Mouse (Mus musculus) neural tube, embryonic 13.5 days (tissue): Measurements from ENCODE around the gene Tmem63b. TPM values are rescaled to one million over a fixed set of nuclear protein-coding genes. Genes with fewer than 3 reads are reported as not detected.
"Not testable (repeated sequence)": the region's sequence is repeated elsewhere in the genome, so short reads cannot be mapped to it uniquely, and the experiment has no call there.

Experiments
- ATAC-seq: fragments of 200-750 bp; cut with Nextera tagmentation; 2 replicates; pipeline ENCODE4 v1.8.0; 2017; ENCODE audit warnings: low read depth, mild to moderate bottlenecking, moderate TSS enrichment, moderate library complexity
- H3K27ac ChIP-seq: fragments of 300-500 bp; sonication (generic); replicated peaks from 2 replicates; pipeline ENCODE4 v1.5.1; 2015; ENCODE audit warnings: moderate library complexity, mild to moderate bottlenecking, inconsistent platforms
- H3K27me3 ChIP-seq: fragments of 300-500 bp; sonication (generic); 2 replicates; pipeline ENCODE4 v1.6.1; 2015; ENCODE audit warnings: mild to moderate bottlenecking, inconsistent platforms
- H3K36me3 ChIP-seq: fragments of 300-500 bp; sonication (generic); 2 replicates; pipeline ENCODE4 v1.6.1; 2015; ENCODE audit warnings: mild to moderate bottlenecking, inconsistent platforms
- H3K4me1 ChIP-seq: fragments of 300-500 bp; sonication (generic); replicated peaks from 2 replicates; pipeline ENCODE4 v1.6.1; 2015; ENCODE audit warnings: inconsistent platforms
- H3K4me2 ChIP-seq: fragments of 300-500 bp; sonication (generic); 2 replicates; pipeline ENCODE4 v1.6.1; 2015; ENCODE audit warnings: inconsistent platforms, mild to moderate bottlenecking, moderate library complexity
- H3K4me3 ChIP-seq: fragments of 300-500 bp; sonication (generic); 2 replicates; pipeline ENCODE4 v1.5.1; 2015; ENCODE audit warnings: mild to moderate bottlenecking, inconsistent platforms
- H3K9ac ChIP-seq: fragments of 300-500 bp; sonication (generic); 2 replicates; pipeline ENCODE4 v1.6.1; 2015; ENCODE audit warnings: moderate library complexity, mild to moderate bottlenecking, inconsistent platforms
- H3K9me3 ChIP-seq: fragments of 300-500 bp; sonication (generic); 2 replicates; pipeline ENCODE4 v1.6.1; 2016; ENCODE audit warnings: inconsistent platforms
- WGBS: fragments of 180-500 bp; shearing (Covaris S2); methylation state at CpG from one replicate; pipeline ENCODE4 v1.1.7; 2015; 5-methylcytosine and 5-hydroxymethylcytosine counted together
- polyA plus RNA-seq: library from polyadenylated mRNA; unstranded; fragments of >200 nt; fragmentation: Nextera tagmentation; extraction: Ambion mirVana; gene quantifications from 2 replicates; pipeline ENCODE4 v1.2.1, GENCODE M21; 2015

Tmem63b gene
- polyA plus RNA-seq, 1 experiment from 2014 or later, result 127 TPM

DNA sequence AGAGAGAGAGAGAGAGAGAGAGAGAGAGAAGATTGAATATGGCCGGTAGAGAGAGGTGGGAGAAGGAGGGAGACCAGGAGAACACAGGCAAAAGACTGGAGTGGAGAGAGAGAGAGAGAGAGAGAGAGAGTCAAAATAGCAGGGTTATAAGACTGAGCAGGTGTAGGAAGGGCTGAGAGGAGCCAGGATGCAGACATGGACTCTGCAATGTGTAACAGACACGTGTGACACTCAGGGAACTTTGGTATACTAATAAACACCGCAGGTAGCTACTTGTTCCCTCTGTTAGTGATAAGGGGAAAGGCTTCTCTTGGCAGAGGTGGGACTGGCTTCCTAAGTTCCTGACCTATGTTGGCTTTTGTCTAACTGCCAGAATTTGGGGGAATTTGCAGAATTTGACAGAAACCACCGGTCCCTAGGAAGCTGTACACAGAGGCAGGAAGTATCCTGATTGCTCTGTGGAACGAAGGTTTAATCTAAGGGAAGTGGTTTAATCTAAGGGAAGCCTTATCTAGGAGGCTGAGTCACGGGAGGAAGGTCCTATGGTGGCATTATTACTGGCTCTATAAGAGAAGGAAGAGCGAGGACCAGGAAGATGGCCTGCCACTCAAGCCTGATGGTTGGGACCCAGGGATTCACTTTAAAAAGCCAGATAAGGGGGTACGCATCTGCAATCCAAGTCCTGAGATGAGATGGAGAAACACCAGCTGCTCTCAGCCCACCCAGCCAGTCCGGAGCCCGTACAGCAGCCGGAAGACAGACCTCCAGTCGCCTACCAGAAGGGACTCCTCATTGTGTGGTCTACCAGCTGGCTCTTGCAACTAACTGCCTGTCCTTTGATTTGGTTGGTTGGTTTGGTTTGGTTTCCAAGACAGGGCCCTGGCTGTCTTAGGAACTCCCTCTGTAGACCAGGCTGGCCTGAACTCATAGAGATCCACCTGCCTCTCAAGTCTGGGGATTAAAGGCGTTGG is 57.5 kb downstream of the Tmem63b start:
- H3K4me1 ChIP-seq, result peaks cover 13% of the 10 kb centered on the region
- no peaks in the 10 kb centered on the region for H3K27me3 ChIP-seq
- WGBS, result 71% methylated on average over 13 of the region's 13 CpGs
- peak overlapping the region; percentile 69 for H3K4me2 ChIP-seq
- H3K9ac ChIP-seq, result peak overlapping the region; percentile 74; the same call in 1 of the 2 replicates
- no peaks in the 10 kb centered on the region for H3K36me3 ChIP-seq
- H3K9me3 ChIP-seq, result no peaks in the 10 kb centered on the region
- peak overlapping the region; percentile 44 for H3K4me3 ChIP-seq
- H3K27ac ChIP-seq, result peak overlapping the region; percentile 79
- ATAC-seq, result no peak

DNA sequence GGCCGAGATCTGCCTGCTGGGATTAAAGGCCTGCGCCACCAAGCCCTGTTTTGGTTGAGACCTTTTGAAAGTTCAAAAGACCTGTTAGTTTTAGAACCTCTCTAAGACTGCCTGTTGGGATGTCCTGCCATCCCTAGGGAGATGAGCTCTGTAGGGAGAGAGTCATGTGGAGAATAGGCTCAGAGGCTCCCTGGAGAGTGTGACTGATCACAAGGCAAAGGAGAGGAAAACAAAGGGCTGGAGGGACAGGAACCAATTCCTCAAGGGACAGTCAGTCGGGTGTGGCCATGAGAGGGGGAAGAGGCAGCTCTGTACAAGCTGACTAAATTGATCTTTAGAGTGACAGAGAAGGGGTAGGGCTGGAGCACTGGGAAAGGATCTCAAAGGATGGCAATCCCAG is 58.5 kb downstream of the Tmem63b start:
- WGBS, result 24% methylated on average over 3 of the region's 3 CpGs
- no peaks in the 10 kb centered on the region for H3K9me3 ChIP-seq
- H3K9ac ChIP-seq, result no peak overlapping the region
- H3K27me3 ChIP-seq, result no peaks in the 10 kb centered on the region
- H3K27ac ChIP-seq, result no peak overlapping the region
- no peak for ATAC-seq
- H3K4me3 ChIP-seq, result no peak overlapping the region
- H3K36me3 ChIP-seq, result no peaks in the 10 kb centered on the region
- peaks cover 13% of the 10 kb centered on the region for H3K4me1 ChIP-seq
- no peak overlapping the region for H3K4me2 ChIP-seq

DNA sequence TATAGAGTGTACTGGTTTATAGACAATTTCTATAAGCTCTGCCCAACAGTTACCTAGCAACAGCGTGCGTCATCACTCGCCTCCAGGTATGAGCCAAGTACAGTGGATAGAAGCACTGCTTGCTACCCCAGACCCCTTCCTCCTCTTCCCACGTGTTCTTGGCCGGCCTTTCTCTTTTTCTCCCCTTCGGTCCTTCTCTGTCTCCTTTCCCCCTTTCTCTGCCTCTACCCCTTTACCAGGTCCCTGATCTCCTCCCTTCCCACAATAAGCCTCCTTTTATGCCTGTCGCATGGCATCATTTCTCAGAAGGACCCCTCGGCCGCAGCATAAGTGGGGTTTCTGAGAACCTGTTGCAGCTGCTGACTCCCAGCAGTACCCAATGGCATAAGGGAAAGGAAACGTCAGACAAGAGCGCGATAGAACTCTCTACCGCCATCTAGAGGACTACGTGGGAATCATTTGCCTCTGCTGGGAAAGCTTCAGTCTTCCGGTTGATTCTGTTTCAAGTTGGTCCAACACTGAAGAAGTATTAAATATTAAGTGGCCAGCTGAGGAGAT is 60.0 kb downstream of the Tmem63b start:
- no peaks in the 10 kb centered on the region for H3K36me3 ChIP-seq
- ATAC-seq, result no peak
- H3K4me3 ChIP-seq, result no peak overlapping the region
- peaks cover 13% of the 10 kb centered on the region for H3K4me1 ChIP-seq
- H3K27ac ChIP-seq, result no peak overlapping the region
- no peak overlapping the region for H3K9ac ChIP-seq
- 28% methylated on average over 15 of the region's 15 CpGs for WGBS
- no peaks in the 10 kb centered on the region for H3K9me3 ChIP-seq
- H3K27me3 ChIP-seq, result no peaks in the 10 kb centered on the region
- 0 out of 2 replicates have a peak overlapping the region, but pooled peaks have one; percentile 6 for H3K4me2 ChIP-seq

DNA sequence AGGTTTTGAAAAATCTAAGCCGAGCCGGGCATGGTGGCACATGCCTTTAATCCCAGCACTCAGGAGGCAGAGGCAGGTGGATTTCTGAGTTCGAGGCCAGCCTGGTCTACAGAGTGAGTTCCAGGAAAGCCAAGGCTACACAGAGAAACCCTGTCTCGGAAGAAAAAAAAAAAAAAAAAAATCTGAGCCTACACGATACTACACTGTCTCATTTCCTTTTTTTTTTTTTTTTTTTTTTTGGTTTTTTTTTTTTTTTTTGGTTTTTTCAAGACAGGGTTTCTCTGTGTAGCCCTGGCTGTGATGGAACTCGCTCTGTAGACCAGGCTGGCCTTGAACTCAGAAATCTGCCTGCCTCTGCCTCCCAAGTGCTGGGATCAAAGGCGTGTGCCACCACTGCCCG is 63.3 kb downstream of the Tmem63b start:
- not testable (repeated sequence) for ATAC-seq, H3K9me3 ChIP-seq, H3K27me3 ChIP-seq, H3K36me3 ChIP-seq, H3K4me1 ChIP-seq, H3K9ac ChIP-seq, H3K27ac ChIP-seq, H3K4me2 ChIP-seq, H3K4me3 ChIP-seq
- 91% methylated on average over 8 of the region's 8 CpGs for WGBS

DNA sequence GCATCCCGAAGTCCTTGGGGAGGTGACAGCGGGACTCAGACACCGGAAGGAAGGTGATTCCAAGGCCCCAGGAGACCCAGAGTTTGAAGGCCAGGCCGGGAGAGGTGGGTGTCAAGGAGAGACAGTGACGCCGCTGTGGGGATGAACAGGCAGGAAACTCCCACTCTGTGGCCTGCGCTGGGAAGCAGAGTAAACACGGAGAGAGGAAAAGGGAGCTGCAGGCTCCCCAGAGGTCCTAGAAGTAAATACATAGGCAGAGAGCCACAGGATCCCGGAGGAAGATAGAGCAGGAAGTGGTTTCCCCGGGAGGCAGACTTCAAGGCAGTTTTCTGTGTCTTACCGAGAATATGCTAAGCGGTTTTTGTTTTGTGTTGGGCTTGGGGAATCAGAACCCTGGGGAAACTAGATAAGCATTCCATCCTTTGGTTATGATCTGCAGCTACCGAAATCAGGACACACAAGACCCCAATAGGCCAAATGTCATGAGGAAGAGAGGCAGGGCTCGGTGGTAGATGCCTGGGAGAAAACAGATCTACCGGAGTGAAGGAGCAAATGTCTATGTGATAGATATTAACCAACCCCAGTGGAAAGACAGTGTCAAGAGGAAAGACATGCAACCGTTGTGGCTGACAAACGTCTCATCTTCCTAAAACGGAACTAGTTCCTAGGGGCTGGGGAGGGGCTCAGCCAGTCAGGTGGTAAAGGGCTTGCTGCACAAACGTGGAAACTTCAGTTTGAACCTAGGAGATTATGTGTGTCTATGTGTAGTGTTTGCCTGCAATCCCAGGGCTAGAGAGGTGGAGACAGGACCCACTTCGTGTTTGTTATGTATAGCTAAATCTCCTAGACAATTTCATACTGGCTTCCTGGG is 67.1 kb downstream of the Tmem63b start:
- peak overlapping the region; percentile 57 for H3K27ac ChIP-seq
- ATAC-seq, result no peak
- H3K4me3 ChIP-seq, result no peak overlapping the region
- no peaks in the 10 kb centered on the region for H3K9me3 ChIP-seq
- no peak overlapping the region for H3K9ac ChIP-seq
- H3K4me1 ChIP-seq, result peaks cover 4% of the 10 kb centered on the region
- WGBS, result 31% methylated on average over 20 of the region's 20 CpGs
- H3K36me3 ChIP-seq, result no peaks in the 10 kb centered on the region
- H3K4me2 ChIP-seq, result peak overlapping the region; percentile 33
- H3K27me3 ChIP-seq, result no peaks in the 10 kb centered on the region

DNA sequence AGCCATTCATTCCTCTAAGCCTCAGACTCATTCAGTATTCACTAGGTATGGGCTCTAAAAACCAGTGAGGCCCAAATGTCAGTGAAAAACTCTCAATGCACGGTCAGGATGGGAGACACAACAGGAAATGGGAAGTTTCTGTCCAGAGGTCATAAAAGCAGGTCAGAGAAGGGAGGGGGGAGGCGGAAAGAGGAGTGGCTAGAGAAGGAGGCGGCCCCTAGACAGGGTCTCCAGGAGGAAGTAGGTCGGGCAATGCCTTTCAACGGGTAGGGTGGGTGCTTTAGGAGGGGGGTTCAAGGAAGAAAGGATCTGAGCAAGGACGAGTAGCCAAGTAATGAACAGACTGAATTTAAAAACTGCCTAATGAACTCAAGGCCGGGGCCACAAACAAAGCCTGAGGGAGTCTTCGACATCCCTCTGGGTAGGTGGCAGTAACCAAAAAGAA is 67.7 kb downstream of the Tmem63b start:
- 15% methylated on average over 8 of the region's 8 CpGs for WGBS
- ATAC-seq, result no peak
- no peaks in the 10 kb centered on the region for H3K27me3 ChIP-seq
- no peak overlapping the region for H3K4me3 ChIP-seq
- peak overlapping the region; percentile 33 for H3K4me2 ChIP-seq
- H3K9ac ChIP-seq, result no peak overlapping the region
- no peaks in the 10 kb centered on the region for H3K9me3 ChIP-seq
- H3K4me1 ChIP-seq, result peaks cover 4% of the 10 kb centered on the region
- peak overlapping the region; percentile 57 for H3K27ac ChIP-seq
- H3K36me3 ChIP-seq, result no peaks in the 10 kb centered on the region

DNA sequence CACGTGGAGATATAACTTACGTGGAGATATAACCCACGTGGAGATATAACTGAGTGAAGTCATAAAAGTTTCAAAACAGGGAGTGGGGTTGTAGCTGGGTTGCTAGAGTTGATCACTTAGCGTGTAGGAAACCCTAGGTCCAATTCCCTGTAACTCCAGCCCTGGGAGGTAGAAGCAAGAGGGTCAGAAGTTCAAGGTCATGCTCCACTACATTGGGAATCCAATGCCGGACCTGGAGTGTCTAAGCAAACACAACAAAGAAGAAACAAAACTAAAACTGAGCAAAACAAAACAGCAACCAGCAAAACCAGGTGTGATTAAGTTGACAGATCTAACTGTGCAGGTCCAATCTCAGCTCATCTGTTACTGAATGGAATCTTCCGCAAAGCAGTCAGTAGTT is 69.0 kb downstream of the Tmem63b start:
- ATAC-seq, result no peak
- Histone ChIP-seq H3K4me3 (no peak overlapping the region), H3K9ac (no peak overlapping the region), H3K4me2 (no peak overlapping the region), H3K9me3 (no peaks in the 10 kb centered on the region), H3K27me3 (no peaks in the 10 kb centered on the region), H3K36me3 (no peaks in the 10 kb centered on the region), H3K4me1 (peaks cover 4% of the 10 kb centered on the region), H3K27ac (no peak overlapping the region)
- 90% methylated on average over 6 of the region's 6 CpGs for WGBS

DNA sequence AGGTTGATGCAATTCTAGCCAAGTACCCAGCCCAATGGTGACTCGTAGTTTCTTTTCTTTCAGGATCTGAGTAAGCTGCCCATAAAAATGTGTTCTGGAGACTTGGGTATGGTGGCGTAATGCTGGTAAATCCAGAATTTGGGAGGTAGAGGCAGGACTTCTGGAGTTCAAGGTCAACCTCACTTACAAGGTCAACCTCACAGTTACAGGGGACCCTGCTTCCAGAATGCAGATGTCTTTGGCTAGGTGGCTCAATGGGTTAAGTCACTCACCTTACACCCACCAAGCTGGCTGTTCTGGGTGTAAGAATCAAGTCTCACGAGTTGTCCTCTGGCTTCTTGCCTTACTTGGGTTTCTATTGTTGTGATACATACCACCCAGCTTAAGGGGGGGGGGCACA is 70.0 kb downstream of the Tmem63b start:
- ATAC-seq, result no peak
- Histone ChIP-seq H3K4me2 (no peak overlapping the region), H3K9me3 (no peaks in the 10 kb centered on the region), H3K4me1 (peaks cover 4% of the 10 kb centered on the region), H3K9ac (no peak overlapping the region), H3K27ac (no peak overlapping the region), H3K27me3 (no peaks in the 10 kb centered on the region), H3K36me3 (no peaks in the 10 kb centered on the region), H3K4me3 (no peak overlapping the region)
- WGBS, result 91% methylated on average over 3 of the region's 3 CpGs

DNA sequence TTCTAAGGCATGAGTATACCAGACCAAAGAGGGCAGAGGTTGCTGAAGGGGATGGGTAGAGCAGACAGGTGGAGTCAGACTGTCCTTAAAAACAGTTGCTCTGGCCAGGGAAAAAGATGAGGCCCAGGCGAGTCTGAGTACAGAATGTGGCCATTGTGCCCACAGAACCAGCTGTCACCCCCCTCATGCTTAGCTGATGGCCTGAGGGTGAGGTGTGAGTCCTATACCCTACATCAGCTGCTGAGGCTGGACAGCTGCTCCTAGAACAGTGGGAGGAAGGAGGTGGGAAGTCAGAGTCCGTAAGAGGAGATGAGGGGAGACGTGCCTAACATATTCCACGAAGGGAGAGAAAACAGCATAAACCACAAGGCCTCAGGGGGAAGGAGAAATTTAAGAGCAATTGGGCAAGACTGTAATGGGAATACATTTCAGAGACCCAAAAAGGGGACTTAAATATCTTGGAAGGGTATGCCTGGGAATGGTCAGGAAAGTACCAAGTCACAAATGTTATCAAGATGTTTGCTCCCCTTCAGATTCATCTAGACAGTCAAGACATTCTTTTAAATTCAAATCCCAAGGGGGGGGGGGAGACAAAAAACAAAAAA is 70.6 kb downstream of the Tmem63b start:
- Histone ChIP-seq H3K27ac (no peak overlapping the region), H3K9me3 (no peaks in the 10 kb centered on the region), H3K9ac (no peak overlapping the region), H3K4me3 (no peak overlapping the region), H3K4me2 (no peak overlapping the region), H3K4me1 (peaks cover 4% of the 10 kb centered on the region), H3K36me3 (no peaks in the 10 kb centered on the region), H3K27me3 (no peaks in the 10 kb centered on the region)
- WGBS, result 57% methylated on average over 4 of the region's 4 CpGs
- ATAC-seq, result no peak

DNA sequence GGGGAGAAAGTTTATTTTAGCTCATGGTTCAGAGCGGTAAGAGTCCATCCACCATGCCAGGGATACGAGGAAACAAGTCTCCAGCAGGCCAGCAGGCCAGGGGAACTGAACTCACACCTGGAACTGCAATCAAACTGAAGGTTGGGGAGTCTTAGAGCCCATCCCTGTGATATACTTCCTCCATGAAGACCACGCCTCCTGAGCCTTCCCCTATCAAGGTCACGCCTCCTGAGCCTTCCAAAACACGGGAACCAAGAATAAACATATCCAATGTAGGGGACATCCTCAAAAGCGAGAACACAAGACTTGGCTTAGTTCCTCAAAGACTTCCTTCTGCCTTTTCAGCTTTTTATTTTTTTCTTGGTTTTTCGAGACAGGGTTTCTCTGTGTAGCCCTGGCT is 73.8 kb downstream of the Tmem63b start:
- WGBS, result 85% methylated on average over 7 of the region's 7 CpGs
- no peak overlapping the region for H3K27ac ChIP-seq
- H3K36me3 ChIP-seq, result no peaks in the 10 kb centered on the region
- H3K9ac ChIP-seq, result no peak overlapping the region
- no peaks in the 10 kb centered on the region for H3K4me1 ChIP-seq
- no peak overlapping the region for H3K4me2 ChIP-seq
- ATAC-seq, result no peak
- H3K9me3 ChIP-seq, result no peaks in the 10 kb centered on the region
- H3K27me3 ChIP-seq, result no peaks in the 10 kb centered on the region
- H3K4me3 ChIP-seq, result no peak overlapping the region

DNA sequence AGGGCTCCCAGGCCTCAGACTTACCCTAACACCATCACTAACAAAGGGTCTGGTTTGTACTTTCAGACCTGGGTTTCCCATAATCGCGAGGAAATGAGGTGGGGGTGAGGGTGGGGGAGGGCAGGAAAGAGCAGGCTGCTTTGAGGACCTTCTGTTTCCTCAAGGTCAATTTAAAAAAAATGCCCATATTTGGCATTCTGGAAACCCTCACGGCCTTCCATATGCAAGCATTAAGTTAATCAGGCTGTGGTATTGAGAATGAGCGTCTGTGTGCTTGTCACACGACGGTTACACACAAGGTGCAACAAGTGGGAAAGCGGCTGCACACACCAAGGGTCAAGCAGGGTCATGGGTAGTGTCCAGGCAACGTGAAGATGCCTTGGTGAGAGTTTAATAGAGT is 74.7 kb downstream of the Tmem63b start:
- no peak overlapping the region for H3K27ac ChIP-seq
- H3K4me1 ChIP-seq, result no peaks in the 10 kb centered on the region
- no peaks in the 10 kb centered on the region for H3K9me3 ChIP-seq
- H3K4me2 ChIP-seq, result no peak overlapping the region
- H3K27me3 ChIP-seq, result no peaks in the 10 kb centered on the region
- no peak for ATAC-seq
- 82% methylated on average over 8 of the region's 8 CpGs for WGBS
- H3K4me3 ChIP-seq, result no peak overlapping the region
- H3K9ac ChIP-seq, result no peak overlapping the region
- H3K36me3 ChIP-seq, result no peaks in the 10 kb centered on the region
